Mouse (Mus musculus): Measurements from ENCODE around the gene Rheb.
"Not testable (repeated sequence)": the region's sequence is repeated elsewhere in the genome, so short reads cannot be mapped to it uniquely, and the experiment has no call there.

Rheb gene

GRCm38 (mm10) chr5:24841662-24842273, 656 bp downstream of the Rheb start:
- peak; percentile 53 for DNase-seq

GRCm38 (mm10) chr5:24840975-24841431, 1.4 kb downstream of the Rheb start:
- DNase-seq = no peak

- no peak for DNase-seq
Observed at GRCm38 (mm10) chr5:24834491-24834890, 7.9 kb downstream of the Rheb start.

GRCm38 (mm10) chr5:24831912-24832311, 10.5 kb downstream of the Rheb start:
- DNase-seq = no peak

GRCm38 (mm10) chr5:24828446-24828845, 14.0 kb downstream of the Rheb start:
- DNase-seq = no peak

- DNase-seq = no peak
Observed at GRCm38 (mm10) chr5:24827173-24827572, 15.3 kb downstream of the Rheb start.

GRCm38 (mm10) chr5:24826056-24826770, 16.2 kb downstream of the Rheb start:
- DNase-seq = no peak

GRCm38 (mm10) chr5:24825365-24826055, 16.9 kb downstream of the Rheb start:
- DNase-seq = peak; percentile 34

GRCm38 (mm10) chr5:24823864-24824405, 18.5 kb downstream of the Rheb start:
- no peak for DNase-seq

- DNase-seq = no peak
Observed at GRCm38 (mm10) chr5:24822781-24823180, 19.6 kb downstream of the Rheb start.

- not testable (repeated sequence) for DNase-seq
Observed at GRCm38 (mm10) chr5:24822231-24822630, 20.2 kb downstream of the Rheb start.

GRCm38 (mm10) chr5:24821403-24821841, 21.0 kb downstream of the Rheb start:
- DNase-seq = no peak

GRCm38 (mm10) chr5:24820627-24821026, 21.8 kb downstream of the Rheb start:
- DNase-seq = no peak

- no peak for DNase-seq
Observed at GRCm38 (mm10) chr5:24817191-24817590, 25.2 kb downstream of the Rheb start.

- peak; percentile 51 for DNase-seq
Observed at GRCm38 (mm10) chr5:24813946-24814345, 28.5 kb downstream of the Rheb start.

GRCm38 (mm10) chr5:24813005-24813404, 29.4 kb downstream of the Rheb start:
- DNase-seq = peak; percentile 36

GRCm38 (mm10) chr5:24805222-24805621, 37.2 kb downstream of the Rheb start:
- DNase-seq = no peak

GRCm38 (mm10) chr5:24804661-24805060, 37.8 kb downstream of the Rheb start:
- no peak for DNase-seq

GRCm38 (mm10) chr5:24801841-24802624, 40.4 kb downstream of the Rheb start:
- DNase-seq = no peak

GRCm38 (mm10) chr5:24800416-24800815, 42.0 kb downstream of the Rheb start:
- DNase-seq = peak; percentile 27

GRCm38 (mm10) chr5:24798639-24799038, 43.8 kb downstream of the Rheb start:
- no peak for DNase-seq

GRCm38 (mm10) chr5:24797858-24798257, 44.6 kb downstream of the Rheb start:
- DNase-seq = no peak

GRCm38 (mm10) chr5:24792961-24793360, 49.5 kb downstream of the Rheb start:
- no peak for DNase-seq
